Mouse (Mus musculus) CH12.LX (cell line): ENCODE results near the gene Rpl35.

Source experiments
- CTCF ChIP-seq, 2 experiments: IDR thresholded peaks in 1 of 2; conservative IDR thresholded peaks in 1 of 2; 2 replicates each; pipeline ENCODE4 v1.5.1; 2011 to 2012; ENCODE audit warnings: low read depth in 2 of 2, low read length in 2 of 2, improper control_type of control experiment in 1 of 2, inconsistent platforms in 1 of 2, mild to moderate bottlenecking in 1 of 2, moderate library complexity in 1 of 2
- NRF1 ChIP-seq: IDR thresholded peaks from 2 replicates; pipeline ENCODE4 v1.6.1; 2014; ENCODE audit warnings: low read depth, mild to moderate bottlenecking, inconsistent platforms, low read length, improper control_type of control experiment, moderate library complexity

DNA sequence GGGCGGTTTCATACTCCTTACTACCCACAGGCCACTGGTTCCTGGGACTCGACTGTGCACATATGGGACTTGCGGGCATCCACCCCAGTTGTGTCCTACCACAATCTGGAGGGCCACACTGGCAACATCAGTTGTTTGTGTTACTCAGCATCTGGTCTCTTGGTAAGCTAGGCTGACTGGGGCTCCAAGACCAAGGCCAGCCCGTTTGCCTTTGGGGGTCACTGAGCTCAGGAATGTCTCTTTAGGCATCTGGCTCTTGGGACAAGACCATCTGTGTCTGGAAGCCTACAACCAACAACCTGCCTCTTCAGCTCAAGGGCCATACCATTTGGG is 4.9 kb downstream of the Rpl35 start:
- TF ChIP-seq CTCF (conservative IDR thresholded peaks at IDR 0.05 in 1 of 2, IDR thresholded peaks at IDR 0.05 in 1 of 2; ENCODE audit: low read depth in 2 of 2, low read length in 2 of 2): no peak
- no peak for TF ChIP-seq NRF1
